20 mouse cellular contexts compared by ENCODE assay signal in genomic region chr11:18451271-18451670, GRCm38 (mm10).
A peak's percentile ranks its signal among the peaks of the same experiment; 100 is the strongest.
DNase-seq lines count a peak whose midpoint lies in the region.
"Had no signal": no experiment of that assay in that cellular context is flagged by ENCODE, and none has a peak within 500 bp of the region (broad histone marks: within the 10 kb centered on the region; RNA-seq: fewer than 3 reads in every experiment).

No protein-coding gene starts in this region.

- H3K36me3 ChIP-seq in embryonic facial prominence, embryonic 10.5 days (replicated peaks) = no peaks in the 10 kb centered on the region
- H3K36me3 ChIP-seq: forebrain, embryonic 10.5 days; hindbrain, embryonic 12.5 days; hindbrain, embryonic 15.5 days had no signal

- H3K4me3 ChIP-seq in embryonic facial prominence, embryonic 10.5 days = no peak overlapping the region
- H3K4me3 ChIP-seq: forebrain, embryonic 10.5 days; forebrain, embryonic 13.5 days; hindbrain, embryonic 12.5 days; hindbrain, embryonic 15.5 days had no signal

- peak; percentile 10 for DNase-seq in 3T3-L1 (ENCODE audit: low read depth, low spot score)
- DNase-seq in embryo, embryonic 10.5 days (ENCODE audit: low spot score) = peak; percentile 77
- DNase-seq in embryonic facial prominence, embryonic 10.5 days (ENCODE audit: low spot score) = no peak
- peak; percentile 68 for DNase-seq in hindlimb bud, embryonic 11.5 days (ENCODE audit: extremely low spot score, low read depth, low spot score)
- no peak for DNase-seq in left cerebral cortex, adult 9 months (ENCODE audit: low spot score in 2 of 2)
- no peak for DNase-seq in gastrocnemius, postnatal 10 days
- DNase-seq in gastrocnemius, adult 8-10 months (ENCODE audit: low spot score in 2 of 2) = no peak
- DNase-seq: adrenal gland, adult 2 months; adrenal gland, postnatal 14 days; cerebellum, adult 11-12 months; cerebellum, adult 9-10 months; cerebellum, postnatal 14 days; forebrain, postnatal 0 days; gastrocnemius, postnatal 14 days; heart, adult 11 months; kidney, adult 18-20 months had no signal

- H3K27ac ChIP-seq in embryonic facial prominence, embryonic 10.5 days (replicated peaks) = peak overlapping the region; percentile 67; the same call in 1 of the 2 replicates
- H3K27ac ChIP-seq: forebrain, embryonic 10.5 days; forebrain, embryonic 13.5 days; hindbrain, embryonic 12.5 days; hindbrain, embryonic 15.5 days had no signal

- no peaks in the 10 kb centered on the region for H3K9me3 ChIP-seq in embryonic facial prominence, embryonic 10.5 days
- H3K9me3 ChIP-seq: forebrain, embryonic 10.5 days; forebrain, embryonic 13.5 days; hindbrain, embryonic 12.5 days; hindbrain, embryonic 15.5 days had no signal

- H3K4me1 ChIP-seq in embryonic facial prominence, embryonic 10.5 days = peaks cover 13% of the 10 kb centered on the region
- H3K4me1 ChIP-seq: forebrain, embryonic 10.5 days; forebrain, embryonic 13.5 days; hindbrain, embryonic 12.5 days; hindbrain, embryonic 15.5 days had no signal

- 43% methylated on average over 3 of the region's 3 CpGs for WGBS in embryonic facial prominence, embryonic 10.5 days

- no peaks in the 10 kb centered on the region for H3K27me3 ChIP-seq in embryonic facial prominence, embryonic 10.5 days (replicated peaks; ENCODE audit: low read depth, poor library complexity, severe bottlenecking)
- H3K27me3 ChIP-seq: forebrain, embryonic 13.5 days; hindbrain, embryonic 12.5 days; hindbrain, embryonic 15.5 days had no signal

Comparison
In these comparisons a context has a peak if more than half of its experiments do, and no peak if none do; other contexts are left out.
1. DNase-seq: peak in 3T3-L1 (single experiment), embryo, embryonic 10.5 days (single experiment) and hindlimb bud, embryonic 11.5 days (single experiment); none in embryonic facial prominence, embryonic 10.5 days (single experiment), left cerebral cortex, adult 9 months (0 of 2), gastrocnemius, postnatal 10 days (single experiment) and gastrocnemius, adult 8-10 months (0 of 2).